Mouse (Mus musculus): Measurements from ENCODE around the gene Cabp1. TPM values are rescaled to one million over a fixed set of nuclear protein-coding genes. Genes with fewer than 3 reads are reported as not detected.

Gene Cabp1
- polyA plus RNA-seq, 1 experiment from 2014 or later: not detected

- H3K27ac ChIP-seq: no peak within 1 kb of the TSS
Observed at GRCm38 (mm10) chr5:115118961-115119570, 75.1 kb downstream of the Cabp1 start, which contains the start of gene Acads. Gene Acads (minus strand): TSS chr5:115119346.

More at GRCm38 (mm10) chr5:115118961-115119570, 75.1 kb downstream of the Cabp1 start, which contains the start of gene Acads:
- Histone ChIP-seq H3K79me2 (ENCODE audit: inconsistent target) (peaks cover 14% of the 10 kb centered on the region; the same call in 1 of the 2 replicates), H3K36me3 (ENCODE audit: inconsistent target) (no peaks in the 10 kb centered on the region; the same call in 1 of the 2 replicates), H3K4me3 (ENCODE audit: inconsistent target) (peak within 1 kb of the TSS; percentile 75)
- WGBS (ENCODE audit: missing documents): under 1% methylated on average over 39 of the region's 39 CpGs

Other genes with a start within 250 kb of the Cabp1 start
- gene Hnf1a, start 223.3 kb downstream of the Cabp1 start, polyA plus RNA-seq (2018): not detected in 3 replicates
- 21.6 to 35.1 TPM (median 24.9 TPM) in 3 replicates for gene Sppl3, start 183.2 kb downstream of the Cabp1 start, polyA plus RNA-seq (2018)
- gene Gm10401, start 96.1 kb downstream of the Cabp1 start, polyA plus RNA-seq (2018): 1.4 TPM in 1 of 3 replicates, not detected in the others
- 18.4 to 32.1 TPM (median 30.6 TPM) in 3 replicates for gene Acads, start 75.0 kb downstream of the Cabp1 start, polyA plus RNA-seq (2018)
- gene Unc119b, start 59.4 kb downstream of the Cabp1 start, polyA plus RNA-seq (2018): 4.7 to 6.5 TPM (median 5.0 TPM) in 3 replicates
- gene Mlec, start 36.2 kb downstream of the Cabp1 start, polyA plus RNA-seq (2018): 48.9 to 54.7 TPM (median 49.7 TPM) in 3 replicates
- 18.6 to 30.7 TPM (median 22.3 TPM) in 3 replicates for gene Pop5, start 41.5 kb upstream of the Cabp1 start, polyA plus RNA-seq (2018)
- gene Rnf10, start 78.5 kb upstream of the Cabp1 start, polyA plus RNA-seq (2018): 89.0 to 101 TPM (median 92.8 TPM) in 3 replicates
- gene Coq5, start 85.3 kb upstream of the Cabp1 start, polyA plus RNA-seq (2018): 22.6 to 29.0 TPM (median 22.8 TPM) in 3 replicates
- gene Dynll1, start 106.6 kb upstream of the Cabp1 start, polyA plus RNA-seq (2018): 156 to 244 TPM (median 202 TPM) in 3 replicates
- gene Srsf9, start 132.8 kb upstream of the Cabp1 start, polyA plus RNA-seq (2018): 61.4 to 98.7 TPM (median 76.4 TPM) in 3 replicates
- 23.7 to 43.8 TPM (median 24.3 TPM) in 3 replicates for gene Gatc, start 146.8 kb upstream of the Cabp1 start, polyA plus RNA-seq (2018)
- gene Triap1, start 146.8 kb upstream of the Cabp1 start, polyA plus RNA-seq (2018): 36.6 to 91.2 TPM (median 78.9 TPM) in 3 replicates
- gene Cox6a1, start 154.6 kb upstream of the Cabp1 start, polyA plus RNA-seq (2018): 268 to 413 TPM (median 344 TPM) in 3 replicates
- not detected in 3 replicates for gene Msi1, start 235.2 kb upstream of the Cabp1 start, polyA plus RNA-seq (2018)